Mouse (Mus musculus) C2C12 (cell line): Measurements from ENCODE around the gene Prnp. TPM values are rescaled to one million over a fixed set of nuclear protein-coding genes. Genes with fewer than 3 reads are reported as not detected.

Experiments used
- H3K27me3 ChIP-seq: one replicate; pipeline ENCODE4 v1.6.1; 2011; ENCODE audit not compliant: control insufficient read depth, insufficient read depth, insufficient read length
- H3K36me3 ChIP-seq: one replicate; pipeline ENCODE4 v1.6.1; 2011; ENCODE audit not compliant: control insufficient read depth, insufficient read depth
- H3K4me3 ChIP-seq: one replicate; pipeline ENCODE4 v1.5.1; 2011; ENCODE audit warnings: mild to moderate bottlenecking, control low read depth; ENCODE audit not compliant: poor library complexity, insufficient read depth, severe bottlenecking
- H3K79me2 ChIP-seq: one replicate; pipeline ENCODE4 v1.6.1; 2011; ENCODE audit not compliant: control insufficient read depth, insufficient read depth
- H3K79me3 ChIP-seq: one replicate; pipeline ENCODE4 v1.6.1; 2011; ENCODE audit warnings: low read depth, control low read depth
- H3ac ChIP-seq: one replicate; pipeline ENCODE3; 2011; ENCODE audit warnings: low read depth; ENCODE audit not compliant: control insufficient read depth, insufficient read length
- CEBPB ChIP-seq: IDR thresholded peaks from one replicate; pipeline ENCODE4 v1.6.1; 2011; ENCODE audit warnings: low read depth, mild to moderate bottlenecking, control low read depth, moderate library complexity
- CTCF ChIP-seq: IDR thresholded peaks from one replicate; pipeline ENCODE4 v1.5.1; 2011; ENCODE audit not compliant: control insufficient read depth, insufficient read depth, insufficient read length
- FOSL1 ChIP-seq: IDR thresholded peaks from one replicate; pipeline ENCODE4 v1.8.0; 2011; ENCODE audit warnings: mild to moderate bottlenecking, low read length; ENCODE audit not compliant: poor library complexity, insufficient read depth, severe bottlenecking
- MAX ChIP-seq: IDR thresholded peaks from one replicate; pipeline ENCODE4 v1.6.1; 2011; ENCODE audit warnings: mild to moderate bottlenecking, control low read depth
- MYOD1 ChIP-seq: IDR thresholded peaks from one replicate; pipeline ENCODE4 v1.6.1; 2011; ENCODE audit warnings: low read depth; ENCODE audit not compliant: control insufficient read depth, insufficient read length
- MYOG ChIP-seq: IDR thresholded peaks from one replicate; pipeline ENCODE4 v1.6.1; 2011; ENCODE audit not compliant: control insufficient read depth, insufficient read length; ENCODE audit errors: extremely low read depth
- USF1 ChIP-seq: IDR thresholded peaks from one replicate; pipeline ENCODE4 v1.6.1; 2011; ENCODE audit warnings: low read depth, mild to moderate bottlenecking, control low read depth, moderate library complexity
- polyA plus RNA-seq: library from polyadenylated mRNA; unstranded; fragments of >200 nt; fragmentation: generic; extraction: Trizol; gene quantifications from one replicate; pipeline ENCODE4 v1.2.1, GENCODE M21; 2012; ENCODE audit warnings: missing spikeins

Gene Prnp
- polyA plus RNA-seq, 1 experiment: 50.1 TPM

GRCm38 (mm10) chr2:131987950-131988349 is 78.2 kb downstream of the Prnp start:
- H3K79me2 ChIP-seq: no peaks in the 10 kb centered on the region
- no peaks in the 10 kb centered on the region for H3K79me3 ChIP-seq
- TF ChIP-seq FOSL1 (no peak), USF1 (no peak), CTCF (no peak), MYOG (no peak), MYOD1 (no peak), CEBPB (no peak), MAX (no peak)

More at GRCm38 (mm10) chr2:131987950-131988349, 78.2 kb downstream of the Prnp start:
- H3K36me3 ChIP-seq: no peaks in the 10 kb centered on the region
- H3ac ChIP-seq: no peak overlapping the region
- no peaks in the 10 kb centered on the region for H3K27me3 ChIP-seq
- no peak overlapping the region for H3K4me3 ChIP-seq

Other genes starting within 250 kb of the Prnp start
- gene Erv3, start 50.2 kb upstream of the Prnp start, polyA plus RNA-seq: not detected
- gene Prn, start within 50 bp of the Prnp start, polyA plus RNA-seq: not detected
- 0.04 TPM for gene Prnd, start 40.9 kb downstream of the Prnp start, polyA plus RNA-seq
- 0.94 TPM for gene Rassf2, start 120.3 kb downstream of the Prnp start, polyA plus RNA-seq
- gene Slc23a2, start 235.2 kb downstream of the Prnp start, polyA plus RNA-seq: 12.0 TPM